Mouse (Mus musculus): ENCODE measurements around the gene Olfr775. TPM values are rescaled to one million over a fixed set of nuclear protein-coding genes. Genes with fewer than 3 reads are reported as not detected.

Olfr775 gene
- not detected in 2 replicates for polyA plus RNA-seq (2015; fragmentation: Nextera tagmentation; extraction: Ambion mirVana)

DNA sequence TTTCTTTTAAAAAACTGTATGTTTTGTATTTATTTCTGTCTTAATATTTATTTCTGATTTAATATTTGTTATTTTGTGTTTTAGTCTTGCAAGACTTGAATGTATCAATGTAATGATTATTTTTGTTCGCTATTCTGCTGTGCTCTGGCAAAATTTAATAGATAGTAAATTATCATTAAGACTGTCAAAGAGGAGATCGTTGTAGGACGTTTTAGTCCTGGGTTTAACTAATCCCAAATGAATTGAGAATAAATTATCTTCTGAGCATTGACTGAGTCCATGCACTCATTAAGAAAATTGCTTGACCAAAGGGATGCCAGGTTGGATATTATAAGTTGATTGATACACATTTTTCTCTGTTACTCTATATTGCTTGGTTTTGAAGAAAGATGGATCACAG, at the start of gene Olfr775:
Gene Olfr775 (plus strand): TSS at position 301 of the 400 bp plus-strand sequence.
- H3K27me3 ChIP-seq (replicated peaks; ENCODE audit: control insufficient read depth, insufficient read depth, low read length) = no peaks in the 10 kb centered on the region

DNA sequence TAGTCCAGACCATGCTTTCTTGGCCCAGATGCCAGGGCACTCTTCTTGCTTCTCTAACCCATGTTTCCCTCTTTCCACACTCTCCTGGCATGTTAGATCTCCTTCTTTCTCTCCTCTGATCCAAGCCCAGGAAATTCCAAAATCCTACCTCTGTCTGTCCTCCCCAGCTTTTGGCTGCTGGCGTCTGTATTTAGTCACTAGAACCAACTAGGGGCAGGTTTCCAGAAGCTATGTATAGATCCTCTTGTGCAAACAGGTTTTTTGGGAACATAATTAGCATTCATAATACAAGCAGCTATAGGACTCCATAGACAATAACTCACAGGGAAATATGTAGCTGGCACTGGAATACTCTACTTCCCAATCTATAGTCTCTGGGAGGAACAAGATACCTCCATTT, 17.5 kb upstream of the Olfr775 start:
- H3K9me3 ChIP-seq (ENCODE audit: control insufficient read depth) = no peaks in the 10 kb centered on the region
- ATAC-seq = no peak
- H3K4me1 ChIP-seq (replicated peaks; ENCODE audit: control insufficient read depth, insufficient read depth, low read length) = no peaks in the 10 kb centered on the region
- no peaks in the 10 kb centered on the region for H3K27me3 ChIP-seq (replicated peaks; ENCODE audit: control insufficient read depth, insufficient read depth, low read length)
- no peaks in the 10 kb centered on the region for H3K36me3 ChIP-seq (ENCODE audit: control insufficient read depth, insufficient read depth)
- H3K4me2 ChIP-seq (replicated peaks; ENCODE audit: low read depth) = no peak overlapping the region
- WGBS = 96% methylated on average over 1 of the region's 1 CpGs
- TF ChIP-seq CTCF (IDR thresholded peaks at IDR 0.05; ENCODE audit: low read depth) = no peak
- H3K4me3 ChIP-seq (ENCODE audit: low read depth, low read length) = no peak overlapping the region
- no peak overlapping the region for H3K9ac ChIP-seq (ENCODE audit: low read depth, low read length)
- H3K27ac ChIP-seq (ENCODE audit: low read depth, low read length) = no peak overlapping the region

More for the DNA sequence above, at the start of gene Olfr775:
- ATAC-seq = no peak
- no peak within 1 kb of the TSS for H3K9ac ChIP-seq (ENCODE audit: low read depth, low read length)
- H3K36me3 ChIP-seq (ENCODE audit: control insufficient read depth, insufficient read depth) = no peaks in the 10 kb centered on the region
- no peaks in the 10 kb centered on the region for H3K4me1 ChIP-seq (replicated peaks; ENCODE audit: control insufficient read depth, insufficient read depth, low read length)
- H3K4me2 ChIP-seq (replicated peaks; ENCODE audit: low read depth) = no peak within 1 kb of the TSS
- TF ChIP-seq CTCF (IDR thresholded peaks at IDR 0.05; ENCODE audit: low read depth) = no peak
- no peaks in the 10 kb centered on the region for H3K9me3 ChIP-seq (ENCODE audit: control insufficient read depth)
- WGBS = 74% methylated on average over 3 of the region's 3 CpGs
- H3K27ac ChIP-seq (ENCODE audit: low read depth, low read length) = no peak within 1 kb of the TSS
- H3K4me3 ChIP-seq (ENCODE audit: low read depth, low read length) = no peak within 1 kb of the TSS

GRCm38 (mm10) chr10:129235904-129236303, 12.3 kb upstream of the Olfr775 start, which contains the start of gene Olfr774:
TSS of gene Olfr774 (plus strand) at chr10:129236204.
- no peak within 1 kb of the TSS for H3K4me3 ChIP-seq (ENCODE audit: low read depth, low read length)
- WGBS = 66% methylated on average over 2 of the region's 2 CpGs
- H3K36me3 ChIP-seq (ENCODE audit: control insufficient read depth, insufficient read depth) = no peaks in the 10 kb centered on the region
- no peak for TF ChIP-seq CTCF (IDR thresholded peaks at IDR 0.05; ENCODE audit: low read depth)
- H3K9ac ChIP-seq (ENCODE audit: low read depth, low read length) = no peak within 1 kb of the TSS
- no peaks in the 10 kb centered on the region for H3K27me3 ChIP-seq (replicated peaks; ENCODE audit: control insufficient read depth, insufficient read depth, low read length)
- ATAC-seq = no peak
- no peak within 1 kb of the TSS for H3K4me2 ChIP-seq (replicated peaks; ENCODE audit: low read depth)
- no peaks in the 10 kb centered on the region for H3K9me3 ChIP-seq (ENCODE audit: control insufficient read depth)
- no peak within 1 kb of the TSS for H3K27ac ChIP-seq (ENCODE audit: low read depth, low read length)
- H3K4me1 ChIP-seq (replicated peaks; ENCODE audit: control insufficient read depth, insufficient read depth, low read length) = no peaks in the 10 kb centered on the region

DNA sequence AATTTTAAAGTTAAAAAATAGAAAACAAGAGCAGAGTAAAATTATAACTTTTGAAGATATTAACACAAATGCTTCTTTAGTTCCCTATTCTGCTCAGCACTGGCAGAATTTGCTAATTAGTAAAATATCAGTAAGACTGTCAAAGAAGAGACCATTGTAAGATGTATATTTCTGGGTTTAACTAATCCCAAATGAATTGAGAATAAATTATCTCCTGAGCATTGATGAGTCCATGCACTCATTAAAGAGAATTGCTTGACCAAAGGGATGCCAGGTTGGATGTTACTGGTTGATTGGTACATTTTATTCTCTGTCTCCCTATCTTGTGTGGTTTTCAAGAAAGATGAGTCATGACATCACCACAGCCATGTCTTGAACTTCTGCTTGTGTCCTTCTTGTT, 10.6 kb downstream of the Olfr775 start, which contains the start of gene Olfr776:
Gene Olfr776 (plus strand): TSS at position 301 of the 400 bp plus-strand sequence.
- H3K4me3 ChIP-seq (ENCODE audit: low read depth, low read length) = no peak within 1 kb of the TSS
- H3K27ac ChIP-seq (ENCODE audit: low read depth, low read length) = no peak within 1 kb of the TSS
- no peaks in the 10 kb centered on the region for H3K9me3 ChIP-seq (ENCODE audit: control insufficient read depth)
- no peak within 1 kb of the TSS for H3K9ac ChIP-seq (ENCODE audit: low read depth, low read length)
- no peaks in the 10 kb centered on the region for H3K4me1 ChIP-seq (replicated peaks; ENCODE audit: control insufficient read depth, insufficient read depth, low read length)
- TF ChIP-seq CTCF (IDR thresholded peaks at IDR 0.05; ENCODE audit: low read depth) = no peak
- H3K4me2 ChIP-seq (replicated peaks; ENCODE audit: low read depth) = no peak within 1 kb of the TSS
- H3K36me3 ChIP-seq (ENCODE audit: control insufficient read depth, insufficient read depth) = no peaks in the 10 kb centered on the region
- no peak for ATAC-seq
- no peaks in the 10 kb centered on the region for H3K27me3 ChIP-seq (replicated peaks; ENCODE audit: control insufficient read depth, insufficient read depth, low read length)

- no peak for ATAC-seq
- Histone ChIP-seq H3K4me1 (replicated peaks; ENCODE audit: control insufficient read depth, insufficient read depth, low read length) (no peaks in the 10 kb centered on the region), H3K9ac (ENCODE audit: low read depth, low read length) (no peak within 1 kb of the TSS), H3K27ac (ENCODE audit: low read depth, low read length) (no peak within 1 kb of the TSS), H3K27me3 (replicated peaks; ENCODE audit: control insufficient read depth, insufficient read depth, low read length) (no peaks in the 10 kb centered on the region), H3K4me3 (ENCODE audit: low read depth, low read length) (no peak within 1 kb of the TSS), H3K4me2 (replicated peaks; ENCODE audit: low read depth) (no peak within 1 kb of the TSS), H3K36me3 (ENCODE audit: control insufficient read depth, insufficient read depth) (no peaks in the 10 kb centered on the region), H3K9me3 (ENCODE audit: control insufficient read depth) (no peaks in the 10 kb centered on the region)
- no peak for TF ChIP-seq CTCF (IDR thresholded peaks at IDR 0.05; ENCODE audit: low read depth)
- 89% methylated on average over 2 of the region's 2 CpGs for WGBS
These were observed 22.9 kb downstream of the Olfr775 start, which contains the start of gene Olfr777 for GRCm38 (mm10) chr10:129271081-129271535. TSS of gene Olfr777 (minus strand) at chr10:129271485.

Other genes starting within 250 kb of the Olfr775 start
- gene Olfr763, start 237.6 kb upstream of the Olfr775 start, polyA plus RNA-seq (2015; fragmentation: Nextera tagmentation; extraction: Ambion mirVana) = not detected in 2 replicates
- not detected in 2 replicates for gene Olfr764-ps1, start 208.5 kb upstream of the Olfr775 start, polyA plus RNA-seq (2015; fragmentation: Nextera tagmentation; extraction: Ambion mirVana)
- gene Olfr765, start 198.4 kb upstream of the Olfr775 start, polyA plus RNA-seq (2015; fragmentation: Nextera tagmentation; extraction: Ambion mirVana) = not detected in 2 replicates
- gene Olfr766-ps1, start 179.4 kb upstream of the Olfr775 start, polyA plus RNA-seq (2015; fragmentation: Nextera tagmentation; extraction: Ambion mirVana) = not detected in 2 replicates
- not detected in 2 replicates for gene Olfr767, start 165.5 kb upstream of the Olfr775 start, polyA plus RNA-seq (2015; fragmentation: Nextera tagmentation; extraction: Ambion mirVana)
- not detected in 2 replicates for gene Olfr768, start 149.0 kb upstream of the Olfr775 start, polyA plus RNA-seq (2015; fragmentation: Nextera tagmentation; extraction: Ambion mirVana)
- not detected in 2 replicates for gene Olfr769, start 130.6 kb upstream of the Olfr775 start, polyA plus RNA-seq (2015; fragmentation: Nextera tagmentation; extraction: Ambion mirVana)
- not detected in 2 replicates for gene Olfr770, start 109.4 kb upstream of the Olfr775 start, polyA plus RNA-seq (2015; fragmentation: Nextera tagmentation; extraction: Ambion mirVana)
- not detected in 2 replicates for gene Olfr771, start 83.7 kb upstream of the Olfr775 start, polyA plus RNA-seq (2015; fragmentation: Nextera tagmentation; extraction: Ambion mirVana)
- not detected in 2 replicates for gene Olfr772, start 70.5 kb upstream of the Olfr775 start, polyA plus RNA-seq (2015; fragmentation: Nextera tagmentation; extraction: Ambion mirVana)
- not detected in 2 replicates for gene Olfr773, start 61.0 kb upstream of the Olfr775 start, polyA plus RNA-seq (2015; fragmentation: Nextera tagmentation; extraction: Ambion mirVana)
- gene Olfr774, start 12.2 kb upstream of the Olfr775 start, polyA plus RNA-seq (2015; fragmentation: Nextera tagmentation; extraction: Ambion mirVana) = not detected in 2 replicates
- gene Olfr776, start 10.7 kb downstream of the Olfr775 start, polyA plus RNA-seq (2015; fragmentation: Nextera tagmentation; extraction: Ambion mirVana) = not detected in 2 replicates
- not detected in 2 replicates for gene Olfr777, start 23.1 kb downstream of the Olfr775 start, polyA plus RNA-seq (2015; fragmentation: Nextera tagmentation; extraction: Ambion mirVana)
- gene Olfr780, start 69.7 kb downstream of the Olfr775 start, polyA plus RNA-seq (2015; fragmentation: Nextera tagmentation; extraction: Ambion mirVana) = not detected in 2 replicates
- gene Olfr781, start 80.4 kb downstream of the Olfr775 start, polyA plus RNA-seq (2015; fragmentation: Nextera tagmentation; extraction: Ambion mirVana) = not detected in 2 replicates
- not detected in 2 replicates for gene Olfr782, start 100.4 kb downstream of the Olfr775 start, polyA plus RNA-seq (2015; fragmentation: Nextera tagmentation; extraction: Ambion mirVana)
- gene Olfr784, start 135.7 kb downstream of the Olfr775 start, polyA plus RNA-seq (2015; fragmentation: Nextera tagmentation; extraction: Ambion mirVana) = 0.04 TPM in 1 of 2 replicates, not detected in the other
- not detected in 2 replicates for gene Olfr785, start 157.0 kb downstream of the Olfr775 start, polyA plus RNA-seq (2015; fragmentation: Nextera tagmentation; extraction: Ambion mirVana)
- not detected in 2 replicates for gene Olfr786, start 178.9 kb downstream of the Olfr775 start, polyA plus RNA-seq (2015; fragmentation: Nextera tagmentation; extraction: Ambion mirVana)
- gene Olfr787, start 213.4 kb downstream of the Olfr775 start, polyA plus RNA-seq (2015; fragmentation: Nextera tagmentation; extraction: Ambion mirVana) = not detected in 2 replicates
- gene Olfr788, start 222.6 kb downstream of the Olfr775 start, polyA plus RNA-seq (2015; fragmentation: Nextera tagmentation; extraction: Ambion mirVana) = not detected in 2 replicates
- gene Olfr789, start 236.3 kb downstream of the Olfr775 start, polyA plus RNA-seq (2015; fragmentation: Nextera tagmentation; extraction: Ambion mirVana) = not detected in 2 replicates